Mouse (Mus musculus): ENCODE measurements around the gene Adora3.

DNA sequence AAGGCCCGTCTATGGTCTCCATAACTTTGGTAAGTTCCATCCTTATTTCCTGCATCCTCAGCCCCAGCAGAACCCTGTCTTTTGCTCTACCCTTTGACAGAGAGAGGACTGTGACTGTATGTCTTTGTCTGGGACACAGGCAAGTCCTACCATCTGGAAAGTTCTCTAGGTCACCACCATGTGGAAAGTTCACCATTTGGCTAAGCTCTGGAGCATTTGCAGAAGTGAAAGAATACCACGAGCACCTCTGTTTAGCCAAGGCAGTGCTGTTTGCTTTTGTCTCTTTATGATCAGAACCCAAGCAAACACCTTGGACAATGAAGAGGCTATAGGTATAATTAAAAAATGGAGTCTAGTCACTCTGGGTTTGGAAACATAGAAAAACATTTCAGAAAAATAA lies 51.3 kb downstream of the Adora3 start:
- no peak for TF ChIP-seq CTCF (IDR thresholded peaks at IDR 0.05; ENCODE audit: low read depth, low read length)
- no peak for TF ChIP-seq POLR2A (IDR thresholded peaks at IDR 0.05; ENCODE audit: extremely low read depth, insufficient read depth, low read length)

All from liver, adult 2 months (tissue).